Comparison of ENCODE assay signal across 32 mouse cellular contexts in genomic region chr15:3349306-3350064, GRCm38 (mm10). TPM values are rescaled to one million over a fixed set of nuclear protein-coding genes. Genes with fewer than 3 reads are reported as not detected.
"Had no signal": no experiment of that assay in that cellular context is flagged by ENCODE, and none has a peak within 500 bp of the region (broad histone marks: within the 10 kb centered on the region; RNA-seq: fewer than 3 reads in every experiment).

No protein-coding gene starts in this region.

- ATAC-seq: forebrain, postnatal 0 days; hindbrain, postnatal 0 days; intestine, embryonic 16.5 days had no signal

- H3K4me3 ChIP-seq: heart, embryonic 10.5 days; heart, embryonic 12.5 days; hindbrain, embryonic 12.5 days; kidney, embryonic 15.5 days; limb, embryonic 13.5 days; limb, embryonic 15.5 days had no signal

- DNase-seq: forebrain, postnatal 0 days; gastrocnemius, postnatal 14 days; gastrocnemius, postnatal 36 days; heart, adult 18-20 months; heart, postnatal 10 days; heart, postnatal 36 days; kidney, adult 11 months; kidney, adult 2 months; kidney, adult 9 months; kidney, postnatal 14 days; kidney, postnatal 36 days; layer of hippocampus, adult 9-11 months; layer of hippocampus, postnatal 36 days; left cerebral cortex, postnatal 4 days had no signal

- H3K27me3 ChIP-seq: heart, embryonic 12.5 days; hindbrain, embryonic 12.5 days; kidney, embryonic 15.5 days; limb, embryonic 13.5 days; limb, embryonic 15.5 days had no signal

- H3K4me1 ChIP-seq: heart, embryonic 10.5 days; hindbrain, embryonic 12.5 days; kidney, embryonic 15.5 days; limb, embryonic 13.5 days; limb, embryonic 15.5 days had no signal

- H3K9me3 ChIP-seq: heart, embryonic 10.5 days; heart, embryonic 12.5 days; hindbrain, embryonic 12.5 days; kidney, embryonic 15.5 days; limb, embryonic 13.5 days; limb, embryonic 15.5 days had no signal

- H3K36me3 ChIP-seq: heart, embryonic 10.5 days; hindbrain, embryonic 12.5 days; limb, embryonic 13.5 days; limb, embryonic 15.5 days had no signal

- H3K9ac ChIP-seq: forebrain, postnatal 0 days; heart, embryonic 12.5 days; hindbrain, embryonic 12.5 days; hindbrain, embryonic 14.5 days; kidney, embryonic 15.5 days; limb, embryonic 13.5 days; limb, embryonic 15.5 days had no signal

- H3K27ac ChIP-seq: heart, embryonic 10.5 days; hindbrain, embryonic 12.5 days; hindbrain, embryonic 14.5 days; hindbrain, postnatal 0 days; kidney, embryonic 15.5 days; kidney, postnatal 0 days; limb, embryonic 13.5 days; limb, embryonic 15.5 days had no signal

- H3K4me2 ChIP-seq: heart, embryonic 12.5 days; hindbrain, embryonic 12.5 days; hindbrain, embryonic 14.5 days; kidney, embryonic 15.5 days; limb, embryonic 13.5 days; limb, embryonic 15.5 days had no signal

RNA-seq across cellular contexts. Expression of gene Ccdc152, which starts 46.2 kb away (rescaled TPM):
- total RNA-seq: forebrain, postnatal 0 days; gastrocnemius, adult 18-20 months; gastrocnemius, postnatal 14 days; gastrocnemius, postnatal 36 days; heart, postnatal 36 days; hindbrain, postnatal 0 days; layer of hippocampus, adult 18-20 months; layer of hippocampus, adult 8-10 months; layer of hippocampus, postnatal 14 days; layer of hippocampus, postnatal 36 days; left cerebral cortex, adult 18-20 months; left cerebral cortex, adult 8-10 months; left cerebral cortex, postnatal 10 days; left cerebral cortex, postnatal 25 days; left cerebral cortex, postnatal 4 days had no signal
- polyA plus RNA-seq: heart, embryonic 10.5 days; hindbrain, embryonic 12.5 days; kidney, embryonic 15.5 days had no signal
